ENCODE assay signal across 34 mouse cellular contexts in genomic region chr3:157393903-157394302, GRCm38 (mm10).
"Had no signal": no experiment of that assay in that cellular context is flagged by ENCODE, and none has a peak within 500 bp of the region (broad histone marks: within the 10 kb centered on the region; RNA-seq: fewer than 3 reads in every experiment).

No protein-coding gene starts in this region.

- H3K4me3 ChIP-seq: heart, embryonic 10.5 days; heart, embryonic 12.5 days; heart, embryonic 13.5 days; heart, embryonic 15.5 days; hindbrain, embryonic 10.5 days; hindbrain, embryonic 12.5 days; hindbrain, embryonic 13.5 days; hindbrain, embryonic 15.5 days; intestine, embryonic 15.5 days; kidney, embryonic 15.5 days; layer of hippocampus, adult 2 months had no signal

- DNase-seq: heart, postnatal 10 days; heart, postnatal 14 days; heart, postnatal 36 days; heart, postnatal 4 days; kidney, adult 11 months; kidney, adult 18-20 months; kidney, adult 2 months; kidney, adult 8-10 months; kidney, adult 9 months; kidney, postnatal 10 days; kidney, postnatal 14 days; kidney, postnatal 25 days; kidney, postnatal 36 days; kidney, postnatal 4 days; layer of hippocampus, adult 9-11 months; layer of hippocampus, postnatal 36 days had no signal

- H3K27ac ChIP-seq: heart, embryonic 10.5 days; heart, embryonic 13.5 days; heart, embryonic 15.5 days; hindbrain, embryonic 10.5 days; hindbrain, embryonic 12.5 days; hindbrain, embryonic 13.5 days; hindbrain, embryonic 14.5 days; hindbrain, embryonic 15.5 days; hindbrain, postnatal 0 days; intestine, embryonic 15.5 days; kidney, embryonic 15.5 days; kidney, postnatal 0 days; layer of hippocampus, adult 2 months had no signal

- ATAC-seq: hindbrain, embryonic 16.5 days; hindbrain, postnatal 0 days; inflammation-experienced regulatory T-cells, adult 6 months; intestine, embryonic 15.5 days; intestine, embryonic 16.5 days; intestine, postnatal 0 days had no signal
